Mouse (Mus musculus) small intestine, adult 2 months (tissue): ENCODE data around the gene Olfr1209.

Experiments
- CTCF ChIP-seq: fragments of 200-500 bp; IDR thresholded peaks from 2 replicates; pipeline ENCODE4 v1.5.1; 2012; ENCODE audit warnings: low read depth, mild to moderate bottlenecking, control low read depth, inconsistent platforms, low read length, moderate library complexity, mixed read lengths; ENCODE audit not compliant: insufficient replicate concordance, insufficient read length; ENCODE audit errors: extremely low read depth
- POLR2A ChIP-seq: fragments of 200-500 bp; IDR thresholded peaks from 2 replicates; pipeline ENCODE4 v1.6.1; 2012; ENCODE audit warnings: low read depth, mild to moderate bottlenecking, control low read depth, inconsistent platforms, low read length, moderate library complexity

DNA sequence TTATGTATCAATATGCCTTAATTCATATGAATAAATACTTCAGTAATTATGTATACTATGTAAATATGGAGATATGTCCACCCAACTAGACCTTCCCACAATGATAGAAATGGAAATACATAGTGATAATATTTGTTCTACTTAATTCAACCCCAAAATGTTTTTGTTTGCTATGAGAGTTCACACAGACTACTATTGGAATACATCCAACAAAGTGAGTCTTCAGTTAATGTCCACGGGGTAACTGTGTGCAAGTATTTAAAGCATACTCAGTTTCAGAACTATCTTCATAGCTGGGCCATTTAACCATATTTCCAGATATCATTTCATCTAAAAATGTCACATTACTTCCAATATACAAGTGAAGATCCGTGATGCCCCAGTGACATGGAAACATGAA lies 52.0 kb downstream of the Olfr1209 start, which contains the start of gene Olfr1206:
- TF ChIP-seq POLR2A = no peak
- TF ChIP-seq CTCF = no peak
